8 mouse cellular contexts compared by ENCODE assay signal in genomic region chr19:55545529-55545928, GRCm38 (mm10).
DNase-seq lines count a peak whose midpoint lies in the region; ATAC-seq and TF ChIP-seq lines count a peak whose summit lies in the region.

No protein-coding gene starts in this region.

- H3K9ac ChIP-seq in forebrain, embryonic 14.5 days (ENCODE audit: low read length): no peak overlapping the region

- intact Hi-C loops in heart, postnatal 36 days (cut with DNase I): loop anchor here (5.0 kb wide), 1 partner anchor 197 kb away; the partner anchor contains the start of gene Tcf7l2

- no peaks in the 10 kb centered on the region for H3K9me3 ChIP-seq in G1E (replicated peaks)
- H3K9me3 ChIP-seq in forebrain, embryonic 14.5 days (replicated peaks; ENCODE audit: control insufficient read depth, low read length): no peaks in the 10 kb centered on the region

- no peak for TF ChIP-seq POLR2A in brain, embryonic 14.5 days (IDR thresholded peaks at IDR 0.05; ENCODE audit: borderline replicate concordance, extremely low read depth, insufficient read depth, insufficient read length, poor library complexity, severe bottlenecking)

- no peak overlapping the region for H3K27ac ChIP-seq in forebrain, embryonic 14.5 days (ENCODE audit: low read depth, low read length)

- WGBS in forebrain, embryonic 14.5 days: 18% methylated on average over 9 of the region's 9 CpGs

- peaks cover 49% of the 10 kb centered on the region for H3K36me3 ChIP-seq in G1E (replicated peaks)
- H3K36me3 ChIP-seq in forebrain, embryonic 14.5 days (ENCODE audit: control insufficient read depth, insufficient read depth, low read length): no peaks in the 10 kb centered on the region

- no peak for ATAC-seq in G1E (ENCODE audit: extremely low read depth, insufficient number of reproducible peaks, low FRiP score, poor library complexity, severe bottlenecking)
- ATAC-seq in forebrain, embryonic 14.5 days: peak; percentile 70; the same call in 1 of the 2 replicates

- DNase-seq in G1E (ENCODE audit: low spot score): peak; percentile 24
- peak; percentile 91 for DNase-seq in brain, embryonic 14.5 days (ENCODE audit: low read depth)
- DNase-seq in forebrain, embryonic 14.5 days (ENCODE audit: low spot score): peak; percentile 91
- DNase-seq in heart, postnatal 36 days: peak; percentile 76 to 84
- peak; percentile 51 to 73 for DNase-seq in layer of hippocampus, adult 8-10 months (ENCODE audit: low spot score in 2 of 2)
- DNase-seq in lung, postnatal 10 days: peak; percentile 88
- peak; percentile 55 for DNase-seq in right cerebral cortex, adult 18-20 months
- DNase-seq in urinary bladder, adult 2 months (ENCODE audit: low spot score): peak; percentile 46

- peaks cover 21% of the 10 kb centered on the region for H3K4me1 ChIP-seq in G1E (ENCODE audit: insufficient read depth, low read depth, low read length)
- peaks cover 11% of the 10 kb centered on the region for H3K4me1 ChIP-seq in forebrain, embryonic 14.5 days (ENCODE audit: control insufficient read depth, insufficient read depth, low read length)

- TF ChIP-seq CTCF in G1E (IDR thresholded peaks at IDR 0.05; ENCODE audit: low read depth, low read length): peak; percentile 67
- peak; percentile 79 for TF ChIP-seq CTCF in brain, embryonic 14.5 days (IDR thresholded peaks at IDR 0.05; ENCODE audit: borderline replicate concordance, extremely low read depth, insufficient read depth, insufficient read length)

- H3K27me3 ChIP-seq in G1E (ENCODE audit: insufficient read depth, low read length): no peaks in the 10 kb centered on the region
- H3K27me3 ChIP-seq in forebrain, embryonic 14.5 days (replicated peaks; ENCODE audit: control insufficient read depth, insufficient read depth, low read length): no peaks in the 10 kb centered on the region

- H3K4me3 ChIP-seq in G1E (ENCODE audit: low read depth, low read length): no peak overlapping the region
- H3K4me3 ChIP-seq in forebrain, embryonic 14.5 days (ENCODE audit: low read depth, low read length): no peak overlapping the region

- H3K4me2 ChIP-seq in forebrain, embryonic 14.5 days (ENCODE audit: low read length): no peak overlapping the region

Comparison
In these comparisons a context has a peak if more than half of its experiments do, and no peak if none do; other contexts are left out.
1. DNase-seq: peak in every context shown above with its lines; median percentile 91 in brain, embryonic 14.5 days; 91 in forebrain, embryonic 14.5 days; 88 in lung, postnatal 10 days; 80 in heart, postnatal 36 days; 62 in layer of hippocampus, adult 8-10 months; 55 in right cerebral cortex, adult 18-20 months; 46 in urinary bladder, adult 2 months; 24 in G1E.